Mouse (Mus musculus) CH12.LX (cell line): Measurements from ENCODE around the gene Mmp10. TPM values are rescaled to one million over a fixed set of nuclear protein-coding genes. Genes with fewer than 3 reads are reported as not detected.

Source experiments
- DNase-seq: peaks from one replicate; pipeline ENCODE4 v3.0.0-alpha.2; 2013; ENCODE audit errors: extremely low read depth
- H3K27ac ChIP-seq: 2 replicates; pipeline ENCODE4 v1.5.1; 2012; ENCODE audit warnings: low read depth, mild to moderate bottlenecking, control low read depth, moderate library complexity; ENCODE audit not compliant: insufficient read depth
- H3K27me3 ChIP-seq: replicated peaks from 2 replicates; pipeline ENCODE3; 2012; ENCODE audit warnings: inconsistent platforms
- H3K36me3 ChIP-seq, 2 experiments: replicated peaks in 1 of 2; 2 replicates each; pipeline versions ENCODE3 to v1.6.1; 2012; ENCODE audit warnings: inconsistent platforms in 1 of 2, low read length in 1 of 2, mild to moderate bottlenecking in 1 of 2, mixed read lengths in 1 of 2, moderate library complexity in 1 of 2; ENCODE audit not compliant: control insufficient read depth in 1 of 2, insufficient read depth in 1 of 2
- H3K4me1 ChIP-seq, 2 experiments: 2 replicates each; pipeline ENCODE4 v1.6.1; 2012; ENCODE audit warnings: inconsistent platforms in 1 of 2, moderate library complexity in 1 of 2; ENCODE audit not compliant: insufficient read depth in 2 of 2, control insufficient read depth in 1 of 2
- H3K4me2 ChIP-seq: 2 replicates; pipeline ENCODE4 v1.6.1; 2012; ENCODE audit warnings: low read depth, mild to moderate bottlenecking, control low read depth; ENCODE audit not compliant: poor library complexity, insufficient read depth, severe bottlenecking
- H3K4me3 ChIP-seq, 3 experiments: fragments of 150-350 bp in 1 of 3; sonication (generic) in 1 of 3; replicated peaks in 1 of 3; 2 replicates each; pipeline versions ENCODE3 to v1.5.1; 2011 to 2012; ENCODE audit warnings: low read depth in 2 of 3, low read length in 2 of 3, mild to moderate bottlenecking in 2 of 3, moderate library complexity in 2 of 3, control low read depth in 1 of 3, improper control_type of control experiment in 1 of 3, inconsistent platforms in 1 of 3, mixed read lengths in 1 of 3; ENCODE audit not compliant: poor library complexity in 1 of 3
- H3K79me2 ChIP-seq: replicated peaks from 2 replicates; pipeline ENCODE4 v1.6.1; 2012; ENCODE audit warnings: mild to moderate bottlenecking, moderate library complexity; ENCODE audit not compliant: control insufficient read depth, poor library complexity, insufficient read depth, severe bottlenecking; ENCODE audit errors: extremely low read depth
- H3K9ac ChIP-seq: 2 replicates; pipeline ENCODE4 v1.6.1; 2012; ENCODE audit warnings: low read depth, mild to moderate bottlenecking, control low read depth, moderate library complexity; ENCODE audit not compliant: insufficient read depth
- H3K9me3 ChIP-seq: replicated peaks from 2 replicates; pipeline ENCODE3; 2012; ENCODE audit warnings: low read length, inconsistent platforms, mixed read lengths
- BHLHE40 ChIP-seq: IDR thresholded peaks from 2 replicates; pipeline ENCODE4 v1.6.1; 2011; ENCODE audit warnings: mild to moderate bottlenecking, low read depth, low read length, improper control_type of control experiment
- CHD1 ChIP-seq: IDR thresholded peaks from 2 replicates; pipeline ENCODE4 v1.6.1; 2012; ENCODE audit warnings: low read depth, low read length, improper control_type of control experiment, inconsistent platforms
- CHD2 ChIP-seq: IDR thresholded peaks from 2 replicates; pipeline ENCODE4 v1.6.1; 2011; ENCODE audit warnings: low read length, improper control_type of control experiment
- CTCF ChIP-seq, 2 experiments: IDR thresholded peaks in 1 of 2; conservative IDR thresholded peaks in 1 of 2; 2 replicates each; pipeline ENCODE4 v1.5.1; 2011 to 2012; ENCODE audit warnings: low read depth in 2 of 2, low read length in 2 of 2, improper control_type of control experiment in 1 of 2, inconsistent platforms in 1 of 2, mild to moderate bottlenecking in 1 of 2, moderate library complexity in 1 of 2
- E2F4 ChIP-seq: IDR thresholded peaks from 2 replicates; pipeline ENCODE4 v1.6.1; 2011; ENCODE audit warnings: low read depth, low read length, improper control_type of control experiment; ENCODE audit not compliant: insufficient replicate concordance
- ELF1 ChIP-seq: IDR thresholded peaks from 2 replicates; pipeline ENCODE4 v1.6.1; 2014; ENCODE audit warnings: low read depth, mild to moderate bottlenecking, inconsistent platforms, low read length, improper control_type of control experiment
- EP300 ChIP-seq: IDR thresholded peaks from 2 replicates; pipeline ENCODE4 v1.6.1; 2011; ENCODE audit warnings: low read length, improper control_type of control experiment
- ETS1 ChIP-seq: conservative IDR thresholded peaks from 2 replicates; pipeline ENCODE4 v1.6.1; 2012; ENCODE audit warnings: low read depth, mild to moderate bottlenecking, inconsistent platforms, low read length, improper control_type of control experiment, moderate library complexity
- GABPA ChIP-seq: IDR thresholded peaks from 2 replicates; pipeline ENCODE4 v1.6.1; 2012; ENCODE audit warnings: low read depth, low read length, improper control_type of control experiment, inconsistent platforms; ENCODE audit not compliant: insufficient replicate concordance
- HCFC1 ChIP-seq: IDR thresholded peaks from 2 replicates; pipeline ENCODE4 v1.6.1; 2012; ENCODE audit warnings: low read depth, mild to moderate bottlenecking, inconsistent platforms, low read length, improper control_type of control experiment
- IRF4 ChIP-seq: IDR thresholded peaks from 2 replicates; pipeline ENCODE4 v1.6.1; 2014; ENCODE audit warnings: low read depth, mild to moderate bottlenecking, inconsistent platforms, low read length, improper control_type of control experiment
- JUN ChIP-seq: IDR thresholded peaks from 2 replicates; pipeline ENCODE4 v1.6.1; 2011; ENCODE audit warnings: low read depth, mild to moderate bottlenecking, low read length, improper control_type of control experiment, moderate library complexity; ENCODE audit not compliant: insufficient read depth
- JUND ChIP-seq: conservative IDR thresholded peaks from 2 replicates; pipeline ENCODE4 v1.6.1; 2011; ENCODE audit warnings: low read depth, low read length, improper control_type of control experiment
- MAFK ChIP-seq: IDR thresholded peaks from 2 replicates; pipeline ENCODE4 v1.6.1; 2011; ENCODE audit warnings: low read length, improper control_type of control experiment; ENCODE audit not compliant: insufficient replicate concordance
- MAX ChIP-seq: IDR thresholded peaks from 2 replicates; pipeline ENCODE4 v1.6.1; 2011; ENCODE audit warnings: low read length, improper control_type of control experiment
- MAZ ChIP-seq: IDR thresholded peaks from 2 replicates; pipeline ENCODE4 v1.6.1; 2012; ENCODE audit warnings: low read depth, mild to moderate bottlenecking, inconsistent platforms, low read length, improper control_type of control experiment, moderate library complexity
- MEF2A ChIP-seq: IDR thresholded peaks from 2 replicates; pipeline ENCODE4 v1.6.1; 2014; ENCODE audit warnings: low read depth, mild to moderate bottlenecking, inconsistent platforms, low read length, improper control_type of control experiment, borderline replicate concordance
- MXI1 ChIP-seq: IDR thresholded peaks from 2 replicates; pipeline ENCODE4 v1.6.1; 2011; ENCODE audit warnings: mild to moderate bottlenecking, low read depth, low read length, improper control_type of control experiment
- MYC ChIP-seq: IDR thresholded peaks from 2 replicates; pipeline ENCODE4 v1.6.1; 2011; ENCODE audit warnings: low read depth, mild to moderate bottlenecking, improper control_type of control experiment, low read length
- NRF1 ChIP-seq: IDR thresholded peaks from 2 replicates; pipeline ENCODE4 v1.6.1; 2014; ENCODE audit warnings: low read depth, mild to moderate bottlenecking, inconsistent platforms, low read length, improper control_type of control experiment, moderate library complexity
- PAX5 ChIP-seq: IDR thresholded peaks from 2 replicates; pipeline ENCODE4 v1.6.1; 2012; ENCODE audit warnings: low read length, inconsistent platforms, mixed read lengths
- POLR2A ChIP-seq: IDR thresholded peaks from 2 replicates; pipeline ENCODE4 v1.6.1; 2011; ENCODE audit warnings: low read depth, mild to moderate bottlenecking, improper control_type of control experiment, low read length
- POLR2AphosphoS2 ChIP-seq: IDR thresholded peaks from 2 replicates; pipeline ENCODE4 v1.6.1; 2011; ENCODE audit warnings: low read depth, low read length, improper control_type of control experiment
- RAD21 ChIP-seq: IDR thresholded peaks from 2 replicates; pipeline ENCODE4 v1.6.1; 2011; ENCODE audit warnings: low read depth, mild to moderate bottlenecking, low read length, improper control_type of control experiment, moderate library complexity
- RCOR1 ChIP-seq: conservative IDR thresholded peaks from 2 replicates; pipeline ENCODE4 v1.6.1; 2012; ENCODE audit warnings: low read depth, mild to moderate bottlenecking, inconsistent platforms, low read length, improper control_type of control experiment
- SIN3A ChIP-seq: IDR thresholded peaks from 2 replicates; pipeline ENCODE4 v1.6.1; 2012; ENCODE audit warnings: low read length, improper control_type of control experiment, inconsistent platforms
- SMC3 ChIP-seq: IDR thresholded peaks from 2 replicates; pipeline ENCODE4 v1.6.1; 2011; ENCODE audit warnings: low read depth, low read length, improper control_type of control experiment
- TBP ChIP-seq: conservative IDR thresholded peaks from 2 replicates; pipeline ENCODE4 v1.6.1; 2011; ENCODE audit warnings: low read depth, low read length, improper control_type of control experiment
- TCF12 ChIP-seq: IDR thresholded peaks from 2 replicates; pipeline ENCODE4 v1.6.1; 2014; ENCODE audit warnings: low read depth, mild to moderate bottlenecking, inconsistent platforms, low read length, improper control_type of control experiment
- UBTF ChIP-seq: IDR thresholded peaks from 2 replicates; pipeline ENCODE4 v1.6.1; 2012; ENCODE audit warnings: low read depth, mild to moderate bottlenecking, inconsistent platforms, low read length, improper control_type of control experiment, moderate library complexity
- USF1 ChIP-seq: IDR thresholded peaks from 2 replicates; pipeline ENCODE4 v1.6.1; 2014; ENCODE audit warnings: low read depth, mild to moderate bottlenecking, inconsistent platforms, low read length, improper control_type of control experiment
- USF2 ChIP-seq: conservative IDR thresholded peaks from 2 replicates; pipeline ENCODE4 v1.6.1; 2011; ENCODE audit warnings: low read depth, low read length, improper control_type of control experiment
- ZC3H11A ChIP-seq: IDR thresholded peaks from 2 replicates; pipeline ENCODE4 v1.6.1; 2012; ENCODE audit warnings: low read depth, mild to moderate bottlenecking, inconsistent platforms, low read length, improper control_type of control experiment
- ZKSCAN1 ChIP-seq: IDR thresholded peaks from 2 replicates; pipeline ENCODE4 v1.6.1; 2012; ENCODE audit warnings: low read depth, inconsistent platforms, low read length, improper control_type of control experiment, borderline replicate concordance
- ZMIZ1 ChIP-seq: IDR thresholded peaks from 2 replicates; pipeline ENCODE4 v1.6.1; 2012; ENCODE audit warnings: low read depth, mild to moderate bottlenecking, inconsistent platforms, low read length, improper control_type of control experiment
- ZNF384 ChIP-seq: IDR thresholded peaks from 2 replicates; pipeline ENCODE4 v1.6.1; 2012; ENCODE audit warnings: low read depth, low read length, improper control_type of control experiment, inconsistent platforms
- dilution Hi-C: fragments of 300-500 bp; cut with MboI; formaldehyde crosslinking; loops from 2 replicates; pipeline ENCODE4 v1.14.3; 2020; ENCODE audit warnings: low sequenced_read_pairs; ENCODE audit not compliant: extremely low pct_unique_long_range_greater_than_20kb, extremely low pct_ligation_motif_present
- in situ Hi-C: fragments of 300-500 bp; cut with MboI; formaldehyde crosslinking; loops from 3 replicates; pipeline ENCODE4 v1.14.3; 2019; ENCODE audit warnings: low sequenced_read_pairs, low pct_ligation_motif_present, low pct_unique_long_range_greater_than_20kb, mixed read lengths
- polyA plus RNA-seq: library from polyadenylated mRNA; unstranded; fragments of >175 nt; gene quantifications from 2 replicates; pipeline ENCODE4 v1.2.1, GENCODE M21; 2012; ENCODE audit warnings: low read depth; ENCODE audit not compliant: insufficient read length
- total RNA-seq, 2 experiments: library from RNA; depleted of rRNA; stranded (reverse); fragments of 300-350 nt in 1 of 2; fragments of >200 nt in 1 of 2; gene quantifications; 2 replicates each; pipeline ENCODE4 v1.2.3; 2012 to 2014

The Mmp10 gene
- total and polyA plus RNA-seq, 3 experiments, result 1.4 to 4.2 (median 1.9) TPM

DNA sequence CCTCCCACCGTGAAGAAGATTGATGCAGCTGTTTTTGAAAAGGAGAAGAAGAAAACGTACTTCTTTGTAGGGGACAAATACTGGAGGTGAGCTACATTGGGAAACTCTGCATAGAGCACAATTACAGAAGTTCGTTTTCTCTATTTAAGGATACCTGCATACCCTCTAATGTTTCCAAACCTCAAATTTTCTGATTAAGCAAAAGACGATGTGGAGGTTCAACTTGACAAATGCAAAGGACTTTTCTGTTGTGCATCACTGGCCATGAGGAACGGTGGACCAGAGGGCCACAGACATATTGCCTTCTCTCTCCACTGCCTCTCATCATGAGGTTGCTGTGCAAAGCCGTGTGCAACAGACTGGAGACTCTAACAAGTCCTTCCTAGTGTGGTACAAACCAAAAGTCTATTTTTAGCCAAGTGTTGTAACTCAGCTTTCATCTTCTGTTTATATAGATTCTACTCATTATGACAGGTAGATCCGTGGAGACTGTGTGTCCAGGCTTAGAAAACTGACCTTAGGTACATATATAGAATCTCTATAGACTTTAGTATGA lies 5.2 kb downstream of the Mmp10 start (continued):
- TF ChIP-seq BHLHE40, result peak; percentile 31; the same call in 1 of the 2 replicates
- TF ChIP-seq MAFK, result 0 out of 2 replicates have a peak, but pooled peaks have one; percentile 52
- TF ChIP-seq NRF1, result no peak
- TF ChIP-seq SMC3, result no peak
- TF ChIP-seq IRF4, result peak; percentile 18; the same call in 1 of the 2 replicates
- no peak for TF ChIP-seq ZKSCAN1
- TF ChIP-seq CTCF (conservative IDR thresholded peaks at IDR 0.05 in 1 of 2, IDR thresholded peaks at IDR 0.05 in 1 of 2; ENCODE audit: low read depth in 2 of 2, low read length in 2 of 2), result no peak
- no peak; the same call in 1 of the 2 replicates for TF ChIP-seq SIN3A

DNA sequence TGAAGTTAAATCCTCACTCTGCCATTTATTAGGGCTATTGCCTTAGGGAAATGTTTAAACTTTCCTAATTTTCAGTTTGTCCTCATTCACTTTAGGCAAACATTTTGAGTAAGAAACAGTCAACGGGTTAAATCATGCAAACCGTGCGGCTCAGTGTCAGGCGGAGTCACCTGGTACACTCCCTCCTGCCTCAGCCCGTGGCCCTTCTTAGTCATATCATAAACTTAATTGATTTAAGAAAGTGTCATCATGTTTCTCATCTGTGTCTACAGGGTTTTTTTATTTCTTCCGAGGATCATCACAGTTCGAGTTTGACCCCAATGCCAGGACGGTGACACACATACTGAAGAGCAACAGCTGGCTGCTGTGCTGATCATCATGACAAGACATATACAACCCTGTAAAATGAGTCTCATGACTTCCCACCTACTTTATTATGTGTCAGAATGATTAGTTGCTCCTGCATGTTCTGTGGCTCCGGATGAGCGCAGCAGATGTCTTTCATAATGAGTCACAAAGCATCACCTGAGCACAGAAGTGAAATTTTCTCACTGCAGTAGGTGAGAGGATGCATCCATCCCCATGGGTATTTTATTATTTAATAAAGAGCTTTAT lies 7.6 kb downstream of the Mmp10 start:
- no peak overlapping the region for H3K27ac ChIP-seq
- dilution Hi-C loops, result no loop called here
- peak; percentile 76 for DNase-seq
- no peaks in the 10 kb centered on the region for H3K27me3 ChIP-seq
- H3K36me3 ChIP-seq, result no peaks in the 10 kb centered on the region
- no peak overlapping the region for H3K4me3 ChIP-seq
- H3K79me2 ChIP-seq, result no peaks in the 10 kb centered on the region
- peaks cover 11 to 51% of the 10 kb centered on the region in 2 experiments for H3K4me1 ChIP-seq
- H3K9ac ChIP-seq, result no peak overlapping the region
- in situ Hi-C loops, result no loop called here
- peak overlapping the region; percentile 22 for H3K4me2 ChIP-seq
- H3K9me3 ChIP-seq, result no peaks in the 10 kb centered on the region
- TF ChIP-seq BHLHE40, result peak; percentile 89
- no peak for TF ChIP-seq USF2
- TF ChIP-seq RAD21, result no peak; the same call in 1 of the 2 replicates
- TF ChIP-seq MAZ, result no peak
- peak; percentile 50; the same call in 1 of the 2 replicates for TF ChIP-seq MAFK
- no peak for TF ChIP-seq E2F4
- peak; percentile 75 for TF ChIP-seq JUN
- TF ChIP-seq ETS1, result peak; percentile 94
- TF ChIP-seq PAX5, result no peak
- no peak for TF ChIP-seq NRF1
- no peak for TF ChIP-seq USF1
- peak; percentile 98 for TF ChIP-seq RCOR1
- no peak for TF ChIP-seq ELF1
- no peak for TF ChIP-seq ZNF384
- TF ChIP-seq UBTF, result no peak
- TF ChIP-seq SIN3A, result 0 out of 2 replicates have a peak, but pooled peaks have one; percentile 24
- TF ChIP-seq TBP, result no peak
- peak; percentile 75 for TF ChIP-seq CHD2
- no peak for TF ChIP-seq POLR2A
- TF ChIP-seq ZKSCAN1, result no peak
- TF ChIP-seq MEF2A, result peak; percentile 74
- no peak for TF ChIP-seq CHD1
- peak; percentile 81; the same call in 1 of the 2 replicates for TF ChIP-seq MYC
- TF ChIP-seq JUND, result peak; percentile 96
- peak; percentile 44; the same call in 1 of the 2 replicates for TF ChIP-seq MXI1
- TF ChIP-seq HCFC1, result no peak
- TF ChIP-seq EP300, result peak; percentile 94
- TF ChIP-seq MAX, result no peak; the same call in 1 of the 2 replicates
- no peak for TF ChIP-seq GABPA
- TF ChIP-seq ZMIZ1, result no peak
- no peak for TF ChIP-seq ZC3H11A
- TF ChIP-seq IRF4, result peak; percentile 98
- TF ChIP-seq TCF12, result peak; percentile 96
- no peak for TF ChIP-seq POLR2AphosphoS2
